In genomic region chr7:73534937-73535860, GRCm38 (mm10) we compare ENCODE assay signal across 12 mouse cellular contexts. TPM values are rescaled to one million over a fixed set of nuclear protein-coding genes. Genes with fewer than 3 reads are reported as not detected.
DNase-seq lines count a peak whose midpoint lies in the region; ATAC-seq and TF ChIP-seq lines count a peak whose summit lies in the region.
"Had no signal": no experiment of that assay in that cellular context is flagged by ENCODE, and none has a peak within 500 bp of the region (broad histone marks: within the 10 kb centered on the region; RNA-seq: fewer than 3 reads in every experiment).

No protein-coding gene starts in this region.

- TF ChIP-seq RAD21 in CH12.LX (IDR thresholded peaks at IDR 0.05; ENCODE audit: low read depth, low read length), result no peak

- peak overlapping the region; percentile 54 for H3K4me2 ChIP-seq in CH12.LX (ENCODE audit: insufficient read depth, low read depth, poor library complexity, severe bottlenecking)
- no peak overlapping the region for H3K4me2 ChIP-seq in limb, embryonic 15.5 days
- H3K4me2 ChIP-seq: neural tube, embryonic 12.5 days had no signal

- H3K9ac ChIP-seq in CH12.LX (ENCODE audit: insufficient read depth, low read depth), result peak overlapping the region; percentile 99
- H3K9ac ChIP-seq in limb, embryonic 15.5 days, result no peak overlapping the region
- H3K9ac ChIP-seq: neural tube, embryonic 12.5 days had no signal

- intact Hi-C loops in gastrocnemius, postnatal 36 days (cut with DNase I), result no loop called here

- in situ Hi-C loops in CH12.LX (cut with MboI; ENCODE audit: low pct_ligation_motif_present, low pct_unique_long_range_greater_than_20kb, low sequenced_read_pairs), result loop anchor here (5.0 kb wide), 1 partner anchor 87 kb away; no protein-coding TSS in a partner anchor

- no peak for TF ChIP-seq CTCF in kidney, adult 2 months (conservative IDR thresholded peaks at IDR 0.05; ENCODE audit: insufficient read depth, insufficient read length, low read depth, low read length)
- TF ChIP-seq CTCF in CH12.LX (conservative IDR thresholded peaks at IDR 0.05 in 1 of 2, IDR thresholded peaks at IDR 0.05 in 1 of 2; ENCODE audit: low read depth in 2 of 2, low read length in 2 of 2), result no peak

- H3K9me3 ChIP-seq in CH12.LX (replicated peaks; ENCODE audit: low read length), result no peaks in the 10 kb centered on the region
- no peaks in the 10 kb centered on the region for H3K9me3 ChIP-seq in limb, embryonic 15.5 days
- H3K9me3 ChIP-seq: neural tube, embryonic 12.5 days had no signal

- 33% methylated on average over 2 of the region's 2 CpGs for WGBS in kidney, adult 2 months
- WGBS in limb, embryonic 15.5 days, result 58% methylated on average over 2 of the region's 2 CpGs

- H3K36me3 ChIP-seq in kidney, adult 2 months (ENCODE audit: control insufficient read depth, insufficient read depth, low read length), result no peaks in the 10 kb centered on the region; the same call in 1 of the 2 replicates
- peaks cover 14 to 47% of the 10 kb centered on the region in 2 experiments for H3K36me3 ChIP-seq in CH12.LX (replicated peaks in 1 of 2; ENCODE audit: control insufficient read depth in 1 of 2, insufficient read depth in 1 of 2, low read length in 1 of 2)
- H3K36me3 ChIP-seq in limb, embryonic 15.5 days, result no peaks in the 10 kb centered on the region
- H3K36me3 ChIP-seq: neural tube, embryonic 12.5 days had no signal

- no peak for ATAC-seq in limb, embryonic 15.5 days (ENCODE audit: insufficient number of reproducible peaks, low FRiP score, low TSS enrichment, low read depth)

- DNase-seq in kidney, adult 2 months, result no peak
- no peak for DNase-seq in kidney, adult 9 months
- DNase-seq in CH12.LX (ENCODE audit: extremely low read depth) (no peak), R1 (ENCODE audit: low read depth, low spot score) (peak; percentile 83)
- DNase-seq in thymus, adult 18-20 months, result no peak
- DNase-seq in gastrocnemius, postnatal 36 days, result no peak
- no peak for DNase-seq in Muller cell, postnatal 12 days (ENCODE audit: inconsistent ontology term)
- DNase-seq: cerebellum, postnatal 36 days; gastrocnemius, postnatal 14 days; layer of hippocampus, postnatal 36 days had no signal

- peaks cover 73% of the 10 kb centered on the region for H3K79me2 ChIP-seq in CH12.LX (replicated peaks; ENCODE audit: control insufficient read depth, extremely low read depth, insufficient read depth, poor library complexity, severe bottlenecking)

- H3K27me3 ChIP-seq in kidney, adult 2 months (replicated peaks; ENCODE audit: control insufficient read depth, insufficient read depth, low read length), result no peaks in the 10 kb centered on the region
- H3K27me3 ChIP-seq in CH12.LX (replicated peaks), result no peaks in the 10 kb centered on the region
- H3K27me3 ChIP-seq in limb, embryonic 15.5 days, result no peaks in the 10 kb centered on the region
- H3K27me3 ChIP-seq: neural tube, embryonic 12.5 days had no signal

- no peak for TF ChIP-seq EP300 in CH12.LX (IDR thresholded peaks at IDR 0.05; ENCODE audit: low read length)

- H3K4me1 ChIP-seq in kidney, adult 2 months (ENCODE audit: control insufficient read depth, insufficient read depth, low read length), result peaks cover 48% of the 10 kb centered on the region
- H3K4me1 ChIP-seq in CH12.LX (ENCODE audit: control insufficient read depth in 1 of 2, insufficient read depth in 2 of 2), result peaks cover 11 to 60% of the 10 kb centered on the region in 2 experiments; a peak in 3 of 4 replicates
- H3K4me1 ChIP-seq in limb, embryonic 15.5 days, result peaks cover 52% of the 10 kb centered on the region

- peak overlapping the region; percentile 89 for H3K27ac ChIP-seq in kidney, adult 2 months (ENCODE audit: insufficient read depth, low read depth, low read length)
- no peak overlapping the region for H3K27ac ChIP-seq in CH12.LX (ENCODE audit: insufficient read depth, low read depth)
- peak overlapping the region; percentile 59 for H3K27ac ChIP-seq in limb, embryonic 15.5 days
- H3K27ac ChIP-seq: neural tube, embryonic 12.5 days had no signal

- H3K4me3 ChIP-seq in kidney, adult 2 months (ENCODE audit: insufficient read depth, low read depth, low read length), result no peak overlapping the region
- H3K4me3 ChIP-seq in CH12.LX (replicated peaks in 1 of 3; ENCODE audit: low read depth in 2 of 3, low read length in 2 of 3, poor library complexity in 1 of 3), result no peak overlapping the region
- no peak overlapping the region for H3K4me3 ChIP-seq in limb, embryonic 15.5 days
- H3K4me3 ChIP-seq: neural tube, embryonic 12.5 days had no signal

- TF ChIP-seq POLR2A in kidney, adult 2 months (IDR thresholded peaks at IDR 0.05; ENCODE audit: low read depth, low read length), result no peak
- TF ChIP-seq POLR2A in CH12.LX (IDR thresholded peaks at IDR 0.05; ENCODE audit: low read depth, low read length), result no peak

- dilution Hi-C loops in CH12.LX (cut with MboI; ENCODE audit: extremely low pct_ligation_motif_present, extremely low pct_unique_long_range_greater_than_20kb, low sequenced_read_pairs), result no loop called here

TF ChIP-seq in CH12.LX, 34 proteins besides CTCF, POLR2A, EP300 and RAD21:
- TF ChIP-seq BHLHE40 (IDR thresholded peaks at IDR 0.05; ENCODE audit: low read depth, low read length) (no peak), PAX5 (IDR thresholded peaks at IDR 0.05; ENCODE audit: low read length) (no peak), ZC3H11A (IDR thresholded peaks at IDR 0.05; ENCODE audit: low read depth, low read length) (no peak), NRF1 (IDR thresholded peaks at IDR 0.05; ENCODE audit: low read depth, low read length) (no peak), MEF2A (IDR thresholded peaks at IDR 0.05; ENCODE audit: borderline replicate concordance, low read depth, low read length) (no peak), USF1 (IDR thresholded peaks at IDR 0.05; ENCODE audit: low read depth, low read length) (no peak), SMC3 (IDR thresholded peaks at IDR 0.05; ENCODE audit: low read depth, low read length) (no peak), JUND (conservative IDR thresholded peaks at IDR 0.05; ENCODE audit: low read depth, low read length) (no peak), SIN3A (IDR thresholded peaks at IDR 0.05; ENCODE audit: low read length) (no peak), MAFK (IDR thresholded peaks at IDR 0.05; ENCODE audit: insufficient replicate concordance, low read length) (no peak), HCFC1 (IDR thresholded peaks at IDR 0.05; ENCODE audit: low read depth, low read length) (no peak), ZNF384 (IDR thresholded peaks at IDR 0.05; ENCODE audit: low read depth, low read length) (no peak), E2F4 (IDR thresholded peaks at IDR 0.05; ENCODE audit: insufficient replicate concordance, low read depth, low read length) (no peak), ELF1 (IDR thresholded peaks at IDR 0.05; ENCODE audit: low read depth, low read length) (no peak), IRF4 (IDR thresholded peaks at IDR 0.05; ENCODE audit: low read depth, low read length) (no peak), RCOR1 (conservative IDR thresholded peaks at IDR 0.05; ENCODE audit: low read depth, low read length) (no peak)
TF ChIP-seq in CH12.LX: peak in this region for 0.

RNA-seq across cellular contexts. Expression of gene Chd2, which starts 6.4 kb away (rescaled TPM):
- 33.9 and 36.9 TPM in 2 replicates for polyA plus RNA-seq in kidney, adult 2 months (2012; rRNA removed)
- total RNA-seq in CH12.LX (2012; rRNA removed), result 21.4 and 30.9 TPM in 2 replicates
- total RNA-seq in CH12.LX (2014; rRNA removed), result 18.2 and 23.2 TPM in 2 replicates
- polyA plus RNA-seq in CH12.LX (2012; ENCODE audit: insufficient read length, low read depth), result 39.3 and 42.8 TPM in 2 replicates
- 48.6 and 51.7 TPM in 2 replicates for polyA plus RNA-seq in limb, embryonic 15.5 days (2015; fragmentation: Nextera tagmentation; extraction: Ambion mirVana)
- 10 to 100 TPM; 22.4 to 39.9 TPM for total RNA-seq in gastrocnemius, postnatal 36 days (2021)
